Mouse (Mus musculus) lung, postnatal 0 days (tissue): ENCODE measurements around the gene Esx1.

Experiments used
- CTCF ChIP-seq: IDR thresholded peaks from 2 replicates; pipeline ENCODE4 v1.5.1; 2016; ENCODE audit warnings: antibody characterized with exemption, mild to moderate bottlenecking
- EP300 ChIP-seq: IDR thresholded peaks from 2 replicates; pipeline ENCODE4 v1.6.1; 2016; ENCODE audit warnings: antibody characterized with exemption, mild to moderate bottlenecking, control low read depth

DNA sequence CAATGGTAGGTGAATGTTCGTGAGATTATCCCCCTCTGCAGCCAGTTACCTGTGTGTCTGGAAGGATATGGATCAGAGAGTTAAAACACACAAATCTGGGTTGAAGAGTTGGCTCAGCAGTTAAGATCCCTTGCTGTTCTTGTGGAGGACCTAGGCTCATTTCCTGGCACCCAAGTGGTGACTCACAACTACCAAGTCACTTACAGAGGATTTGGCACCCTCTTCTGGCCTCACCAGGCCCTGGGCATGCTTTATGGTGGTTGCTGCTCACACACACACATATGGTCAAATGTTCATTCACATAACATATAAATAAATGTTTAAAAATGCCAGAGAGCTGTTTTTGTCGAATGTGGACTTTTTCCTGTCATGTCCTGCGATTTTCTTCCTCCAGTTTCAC, 39.1 kb upstream of the Esx1 start:
- no peak for TF ChIP-seq EP300
- no peak for TF ChIP-seq CTCF
